Comparison of ENCODE assay signal across 12 mouse cellular contexts in genomic region chr14:20775661-20776060, GRCm38 (mm10). TPM values are rescaled to one million over a fixed set of nuclear protein-coding genes. Genes with fewer than 3 reads are reported as not detected.
DNase-seq lines count a peak whose midpoint lies in the region; ATAC-seq and TF ChIP-seq lines count a peak whose summit lies in the region.
"Had no signal": no experiment of that assay in that cellular context is flagged by ENCODE, and none has a peak within 500 bp of the region (broad histone marks: within the 10 kb centered on the region; RNA-seq: fewer than 3 reads in every experiment).

No protein-coding gene starts in this region.

- no peaks in the 10 kb centered on the region for H3K9me3 ChIP-seq in forebrain, embryonic 14.5 days (replicated peaks; ENCODE audit: control insufficient read depth, low read length)
- no peaks in the 10 kb centered on the region for H3K9me3 ChIP-seq in forebrain, embryonic 11.5 days (ENCODE audit: control insufficient read depth, low read length)
- H3K9me3 ChIP-seq in kidney, embryonic 14.5 days (ENCODE audit: control insufficient read depth, low read length): no peaks in the 10 kb centered on the region
- H3K9me3 ChIP-seq in hindbrain, postnatal 0 days (ENCODE audit: low read length): no peaks in the 10 kb centered on the region

- WGBS in forebrain, embryonic 14.5 days: 17% methylated on average over 6 of the region's 6 CpGs
- WGBS in forebrain, embryonic 11.5 days: 22% methylated on average over 6 of the region's 6 CpGs
- WGBS in kidney, embryonic 14.5 days: 25% methylated on average over 6 of the region's 6 CpGs
- WGBS in hindbrain, postnatal 0 days: 14% methylated on average over 6 of the region's 6 CpGs

- no peak overlapping the region for H3K9ac ChIP-seq in forebrain, embryonic 14.5 days (ENCODE audit: low read length)
- no peak overlapping the region for H3K9ac ChIP-seq in forebrain, embryonic 11.5 days (ENCODE audit: low read length)
- no peak overlapping the region for H3K9ac ChIP-seq in kidney, embryonic 14.5 days (ENCODE audit: low read depth, low read length)
- H3K9ac ChIP-seq in hindbrain, postnatal 0 days (replicated peaks; ENCODE audit: low read length): no peak overlapping the region

- H3K4me2 ChIP-seq in forebrain, embryonic 14.5 days (ENCODE audit: low read length): no peak overlapping the region
- no peak overlapping the region for H3K4me2 ChIP-seq in forebrain, embryonic 11.5 days (ENCODE audit: low read depth, low read length, severe bottlenecking)
- H3K4me2 ChIP-seq in kidney, embryonic 14.5 days (replicated peaks; ENCODE audit: low read depth, low read length): no peak overlapping the region
- no peak overlapping the region for H3K4me2 ChIP-seq in hindbrain, postnatal 0 days (ENCODE audit: low read depth, low read length)

- 0 out of 2 replicates have a peak, but pooled peaks have one; percentile 15 for ATAC-seq in forebrain, embryonic 14.5 days
- no peak for ATAC-seq in forebrain, embryonic 11.5 days (replicated peaks; ENCODE audit: low FRiP score)
- no peak for ATAC-seq in kidney, embryonic 14.5 days (ENCODE audit: low FRiP score, low TSS enrichment)
- no peak for ATAC-seq in hindbrain, postnatal 0 days

- H3K36me3 ChIP-seq in forebrain, embryonic 14.5 days (ENCODE audit: control insufficient read depth, insufficient read depth, low read length): peaks cover 34% of the 10 kb centered on the region
- no peaks in the 10 kb centered on the region; the same call in 1 of the 2 replicates for H3K36me3 ChIP-seq in forebrain, embryonic 11.5 days (ENCODE audit: control insufficient read depth, insufficient read depth, low read length)
- peaks cover 19% of the 10 kb centered on the region for H3K36me3 ChIP-seq in kidney, embryonic 14.5 days (ENCODE audit: control insufficient read depth, insufficient read depth, low read length)
- peaks cover 4% of the 10 kb centered on the region; the same call in 1 of the 2 replicates for H3K36me3 ChIP-seq in hindbrain, postnatal 0 days (ENCODE audit: insufficient read depth, low read length)

- no peak overlapping the region for H3K27ac ChIP-seq in forebrain, embryonic 14.5 days (ENCODE audit: low read depth, low read length)
- no peak overlapping the region; the same call in 1 of the 2 replicates for H3K27ac ChIP-seq in forebrain, embryonic 11.5 days (ENCODE audit: low read depth, low read length)
- H3K27ac ChIP-seq in kidney, embryonic 14.5 days (ENCODE audit: low read depth, low read length): peak overlapping the region; percentile 6; the same call in 1 of the 2 replicates
- peak overlapping the region; percentile 11; the same call in 1 of the 2 replicates for H3K27ac ChIP-seq in hindbrain, postnatal 0 days

- H3K27me3 ChIP-seq in forebrain, embryonic 14.5 days (replicated peaks; ENCODE audit: control insufficient read depth, insufficient read depth, low read length): no peaks in the 10 kb centered on the region
- H3K27me3 ChIP-seq in forebrain, embryonic 11.5 days (ENCODE audit: control insufficient read depth, insufficient read depth, low read length): no peaks in the 10 kb centered on the region
- H3K27me3 ChIP-seq in kidney, embryonic 14.5 days (ENCODE audit: control insufficient read depth, insufficient read depth, low read length): no peaks in the 10 kb centered on the region
- H3K27me3 ChIP-seq in hindbrain, postnatal 0 days (ENCODE audit: insufficient read depth, low read length): no peaks in the 10 kb centered on the region

- H3K4me1 ChIP-seq in forebrain, embryonic 14.5 days (ENCODE audit: control insufficient read depth, insufficient read depth, low read length): peaks cover 9% of the 10 kb centered on the region
- H3K4me1 ChIP-seq in forebrain, embryonic 11.5 days (replicated peaks; ENCODE audit: control insufficient read depth, insufficient read depth, low read length): peaks cover 2% of the 10 kb centered on the region; the same call in 1 of the 2 replicates
- peaks cover 20% of the 10 kb centered on the region for H3K4me1 ChIP-seq in kidney, embryonic 14.5 days (ENCODE audit: control insufficient read depth, insufficient read depth, low read length)
- H3K4me1 ChIP-seq in hindbrain, postnatal 0 days (ENCODE audit: insufficient read depth, low read length): peaks cover 10% of the 10 kb centered on the region

- no peak overlapping the region for H3K4me3 ChIP-seq in forebrain, embryonic 14.5 days (ENCODE audit: low read depth, low read length)
- H3K4me3 ChIP-seq in forebrain, embryonic 11.5 days (ENCODE audit: low read depth, low read length): no peak overlapping the region
- no peak overlapping the region for H3K4me3 ChIP-seq in kidney, embryonic 14.5 days (ENCODE audit: low read length)
- no peak overlapping the region for H3K4me3 ChIP-seq in hindbrain, postnatal 0 days (ENCODE audit: low read length)

- DNase-seq in forebrain, embryonic 14.5 days (ENCODE audit: low spot score): peak; percentile 20
- no peak for DNase-seq in forebrain, embryonic 11.5 days (ENCODE audit: low spot score)
- DNase-seq in kidney, postnatal 10 days: no peak
- DNase-seq in CD4-positive, CD25-positive, alpha-beta regulatory T cell, adult 2 months (ENCODE audit: low read depth, low spot score): peak; percentile 42
- peak; percentile 36 for DNase-seq in hindbrain, postnatal 0 days (ENCODE audit: low spot score)
- no peak for DNase-seq in urinary bladder, adult 18-20 months (ENCODE audit: low spot score in 2 of 2)
- DNase-seq in gastrocnemius, postnatal 4 days (ENCODE audit: low spot score in 2 of 2): no peak
- DNase-seq: adrenal gland, postnatal 14 days; cerebellum, adult 9-10 months; kidney, postnatal 25 days; lung, adult 2 months had no signal

- TF ChIP-seq CTCF in hindbrain, postnatal 0 days (IDR thresholded peaks at IDR 0.05; ENCODE audit: low read depth): no peak

RNA-seq across cellular contexts. Expression of gene Camk2g, which starts 18.2 kb away (rescaled TPM):
- polyA plus RNA-seq in forebrain, embryonic 14.5 days (2014; fragmentation: Nextera tagmentation; extraction: Ambion mirVana): 82.6 and 110 TPM in 2 replicates
- polyA plus RNA-seq in forebrain, embryonic 11.5 days (2014; fragmentation: Nextera tagmentation; extraction: Ambion mirVana): 46.8 and 52.0 TPM in 2 replicates
- 33.6 and 50.2 TPM in 2 replicates for polyA plus RNA-seq in kidney, embryonic 14.5 days (2014; fragmentation: Nextera tagmentation; extraction: Ambion mirVana)
- total RNA-seq in hindbrain, postnatal 0 days (2014; rRNA removed): 204 and 248 TPM in 2 replicates
- 291 and 299 TPM in 2 replicates for polyA plus RNA-seq in hindbrain, postnatal 0 days (2015; fragmentation: Nextera tagmentation; extraction: Ambion mirVana)
- 10 to 100 TPM; 92.5 to 94.3 TPM for total RNA-seq in gastrocnemius, postnatal 4 days (2021)

RNA-seq across cellular contexts. Expression of gene Ndst2, which starts 41.3 kb away (rescaled TPM):
- 12.5 and 14.2 TPM in 2 replicates for polyA plus RNA-seq in forebrain, embryonic 14.5 days (2014; fragmentation: Nextera tagmentation; extraction: Ambion mirVana)
- 25.7 and 32.5 TPM in 2 replicates for polyA plus RNA-seq in forebrain, embryonic 11.5 days (2014; fragmentation: Nextera tagmentation; extraction: Ambion mirVana)
- polyA plus RNA-seq in kidney, embryonic 14.5 days (2014; fragmentation: Nextera tagmentation; extraction: Ambion mirVana): 21.3 and 32.1 TPM in 2 replicates
- total RNA-seq in hindbrain, postnatal 0 days (2014; rRNA removed): 19.8 and 23.2 TPM in 2 replicates
- 12.4 and 16.7 TPM in 2 replicates for polyA plus RNA-seq in hindbrain, postnatal 0 days (2015; fragmentation: Nextera tagmentation; extraction: Ambion mirVana)
- total RNA-seq in gastrocnemius, postnatal 4 days (2021): 10 to 100 TPM; 22.8 to 26.7 TPM

Comparison
In these comparisons a context has a peak if more than half of its experiments do, and no peak if none do; other contexts are left out.
1. DNase-seq: peak in forebrain, embryonic 14.5 days (single experiment), CD4-positive, CD25-positive, alpha-beta regulatory T cell, adult 2 months (single experiment) and hindbrain, postnatal 0 days (single experiment); none in forebrain, embryonic 11.5 days (single experiment), kidney, postnatal 10 days (single experiment), urinary bladder, adult 18-20 months (0 of 2) and gastrocnemius, postnatal 4 days (0 of 2).
2. H3K27ac ChIP-seq: peak in kidney, embryonic 14.5 days (single experiment) and hindbrain, postnatal 0 days (single experiment); none in forebrain, embryonic 14.5 days (single experiment) and forebrain, embryonic 11.5 days (single experiment).